Mouse (Mus musculus) spleen, adult 2 months (tissue): ENCODE results near the gene Rev3l.

Experiments used
- CTCF ChIP-seq: fragments of 200-500 bp; IDR thresholded peaks from 2 replicates; pipeline ENCODE4 v1.5.1; 2011; ENCODE audit warnings: mild to moderate bottlenecking, inconsistent platforms; ENCODE audit not compliant: insufficient read depth, insufficient read length, insufficient replicate concordance; ENCODE audit errors: extremely low read depth
- POLR2A ChIP-seq: fragments of 200-500 bp; IDR thresholded peaks from 2 replicates; pipeline ENCODE4 v1.6.1; 2011; ENCODE audit warnings: low read depth, low read length, inconsistent platforms

DNA sequence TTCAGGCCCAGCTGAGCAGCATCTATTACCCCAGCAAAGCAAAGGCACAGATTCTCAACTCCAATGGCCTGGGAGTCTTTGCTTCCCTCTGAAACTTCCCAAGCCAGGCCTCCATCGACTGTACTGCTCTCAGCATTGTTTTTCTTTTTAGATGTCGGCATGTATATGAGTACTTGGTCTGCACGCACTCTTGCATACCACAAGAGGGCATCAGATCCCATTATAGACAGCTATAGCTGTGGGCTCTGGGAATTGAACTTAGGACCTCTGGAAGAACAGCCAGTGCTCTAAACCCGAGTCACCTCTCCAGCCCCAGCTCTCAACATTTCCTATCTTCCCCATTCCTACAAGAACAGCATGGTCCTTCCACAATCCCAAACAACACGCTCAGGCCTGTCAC, 164.6 kb downstream of the Rev3l start:
- no peak for TF ChIP-seq CTCF
- TF ChIP-seq POLR2A: no peak
